Mouse (Mus musculus) limb, embryonic 12.5 days (tissue): ENCODE results near the gene Mtfmt. TPM values are rescaled to one million over a fixed set of nuclear protein-coding genes. Genes with fewer than 3 reads are reported as not detected.
A peak's percentile ranks its signal among the peaks of the same experiment; 100 is the strongest.

Source experiments
- ATAC-seq: fragments of 200-750 bp; cut with Nextera tagmentation; 2 replicates; pipeline ENCODE4 v1.8.0; 2017; ENCODE audit warnings: low read depth, moderate TSS enrichment; ENCODE audit not compliant: insufficient number of reproducible peaks, insufficient read depth, low FRiP score, low TSS enrichment
- H3K27ac ChIP-seq: fragments of 300-500 bp; sonication (generic); 2 replicates; pipeline ENCODE4 v1.5.1; 2016; ENCODE audit warnings: mild to moderate bottlenecking, moderate library complexity
- H3K27me3 ChIP-seq: fragments of 300-500 bp; sonication (generic); 2 replicates; pipeline ENCODE4 v1.6.1; 2016; ENCODE audit warnings: mild to moderate bottlenecking, moderate library complexity
- H3K36me3 ChIP-seq: fragments of 300-500 bp; sonication (generic); 2 replicates; pipeline ENCODE4 v1.6.1; 2016; ENCODE audit warnings: mild to moderate bottlenecking, moderate library complexity
- H3K4me1 ChIP-seq: fragments of 300-500 bp; sonication (generic); replicated peaks from 2 replicates; pipeline ENCODE4 v1.6.1; 2016
- H3K4me2 ChIP-seq: fragments of 300-500 bp; sonication (generic); 2 replicates; pipeline ENCODE4 v1.6.1; 2016; ENCODE audit warnings: mild to moderate bottlenecking, moderate library complexity
- H3K4me3 ChIP-seq: fragments of 300-500 bp; sonication (generic); replicated peaks from 2 replicates; pipeline ENCODE4 v1.5.1; 2016; ENCODE audit warnings: mild to moderate bottlenecking
- H3K9ac ChIP-seq: fragments of 300-500 bp; sonication (generic); replicated peaks from 2 replicates; pipeline ENCODE4 v1.6.1; 2016; ENCODE audit warnings: mild to moderate bottlenecking, moderate library complexity
- H3K9me3 ChIP-seq: fragments of 300-500 bp; sonication (generic); 2 replicates; pipeline ENCODE4 v1.6.1; 2016; ENCODE audit warnings: mild to moderate bottlenecking, moderate library complexity
- WGBS: fragments of 180-500 bp; shearing (Covaris S2); methylation state at CpG from one replicate; pipeline ENCODE4 v1.1.7; 2016; 5-methylcytosine and 5-hydroxymethylcytosine counted together
- polyA plus RNA-seq: library from polyadenylated mRNA; unstranded; fragments of >200 nt; fragmentation: Nextera tagmentation; extraction: Ambion mirVana; gene quantifications from 2 replicates; pipeline ENCODE4 v1.2.1, GENCODE M21; 2016

Gene Mtfmt
- polyA plus RNA-seq, 1 experiment from 2014 or later = 28.2 TPM

- Histone ChIP-seq H3K4me2 (no peak overlapping the region), H3K27me3 (no peaks in the 10 kb centered on the region), H3K4me3 (no peak overlapping the region), H3K36me3 (peaks cover 37% of the 10 kb centered on the region), H3K9me3 (no peaks in the 10 kb centered on the region), H3K9ac (no peak overlapping the region), H3K4me1 (peaks cover 11% of the 10 kb centered on the region), H3K27ac (no peak overlapping the region)
- 97% methylated on average over 2 of the region's 2 CpGs for WGBS
- no peak for ATAC-seq
Measured at GRCm38 (mm10) chr9:65465241-65465640, 29.7 kb downstream of the Mtfmt start.

GRCm38 (mm10) chr9:65467686-65468085 lies 32.1 kb downstream of the Mtfmt start:
- H3K27me3 ChIP-seq = no peaks in the 10 kb centered on the region
- no peak overlapping the region for H3K4me2 ChIP-seq
- ATAC-seq = no peak
- no peak overlapping the region for H3K4me3 ChIP-seq
- H3K27ac ChIP-seq = no peak overlapping the region
- H3K9ac ChIP-seq = no peak overlapping the region
- 69% methylated on average over 11 of the region's 11 CpGs for WGBS
- peaks cover 10% of the 10 kb centered on the region for H3K4me1 ChIP-seq
- H3K9me3 ChIP-seq = no peaks in the 10 kb centered on the region
- H3K36me3 ChIP-seq = peaks cover 48% of the 10 kb centered on the region

DNA sequence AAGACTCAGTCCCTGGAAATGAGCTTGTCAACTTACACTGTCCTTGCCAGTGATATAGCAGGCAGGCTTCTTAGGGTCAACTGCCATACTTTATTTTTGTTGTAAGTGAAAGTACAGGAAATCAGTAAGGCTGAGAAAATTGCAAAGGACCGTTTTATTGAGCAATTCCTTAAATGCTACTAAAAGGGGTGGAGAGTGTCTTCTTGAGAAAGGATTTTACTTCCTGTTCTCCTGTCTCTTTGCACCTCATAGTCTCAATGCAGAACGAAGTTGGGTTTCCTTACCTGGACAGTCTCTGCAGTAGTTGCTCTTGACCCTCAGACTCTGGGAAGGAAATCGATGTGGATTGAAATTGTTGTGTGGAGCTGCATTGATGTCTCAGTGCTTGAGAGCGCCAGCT lies 37.2 kb downstream of the Mtfmt start:
- 80% methylated on average over 4 of the region's 4 CpGs for WGBS
- peaks cover 13% of the 10 kb centered on the region; the same call in 1 of the 2 replicates for H3K4me1 ChIP-seq

GRCm38 (mm10) chr9:65479158-65479557 lies 43.6 kb downstream of the Mtfmt start:
- Histone ChIP-seq H3K4me1 (no peaks in the 10 kb centered on the region), H3K27ac (no peak overlapping the region), H3K36me3 (peaks cover 93% of the 10 kb centered on the region), H3K9ac (no peak overlapping the region; the same call in 1 of the 2 replicates), H3K4me2 (no peak overlapping the region), H3K27me3 (no peaks in the 10 kb centered on the region), H3K4me3 (no peak overlapping the region), H3K9me3 (no peaks in the 10 kb centered on the region)
- no peak for ATAC-seq
- WGBS = 83% methylated on average over 8 of the region's 8 CpGs

More for the DNA sequence above, 37.2 kb downstream of the Mtfmt start:
- H3K9me3 ChIP-seq = no peaks in the 10 kb centered on the region
- no peak for ATAC-seq
- no peak overlapping the region for H3K4me2 ChIP-seq
- peaks cover 65% of the 10 kb centered on the region for H3K36me3 ChIP-seq
- no peak overlapping the region for H3K4me3 ChIP-seq
- no peak overlapping the region for H3K9ac ChIP-seq
- 0 out of 2 replicates have a peak overlapping the region, but pooled peaks have one; percentile 7 for H3K27ac ChIP-seq
- no peaks in the 10 kb centered on the region for H3K27me3 ChIP-seq

DNA sequence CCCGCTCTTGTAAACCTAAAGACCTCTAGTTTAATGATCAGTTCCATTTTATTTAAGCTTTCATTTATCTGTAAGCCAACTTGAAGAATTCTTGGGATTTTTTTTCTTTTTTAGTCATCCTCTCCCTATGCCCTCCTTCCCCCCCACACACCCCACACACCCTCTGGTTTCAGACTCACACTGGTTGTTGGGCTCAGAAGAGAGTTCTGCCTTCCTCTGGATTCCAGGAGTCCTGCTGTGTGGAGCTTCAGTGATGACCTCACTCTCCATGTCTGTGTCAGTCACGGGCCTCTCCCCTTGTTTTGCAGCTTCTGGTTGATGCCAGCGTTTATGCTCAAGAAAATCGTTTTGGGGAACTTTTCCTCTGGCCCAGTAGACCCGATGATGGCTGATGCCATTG lies 44.5 kb downstream of the Mtfmt start:
- no peak overlapping the region for H3K4me2 ChIP-seq
- no peak overlapping the region for H3K9ac ChIP-seq
- ATAC-seq = no peak
- H3K27ac ChIP-seq = no peak overlapping the region
- H3K4me3 ChIP-seq = no peak overlapping the region
- H3K9me3 ChIP-seq = no peaks in the 10 kb centered on the region
- WGBS = 92% methylated on average over 5 of the region's 5 CpGs
- H3K4me1 ChIP-seq = no peaks in the 10 kb centered on the region
- H3K36me3 ChIP-seq = peaks cover 93% of the 10 kb centered on the region
- no peaks in the 10 kb centered on the region for H3K27me3 ChIP-seq

DNA sequence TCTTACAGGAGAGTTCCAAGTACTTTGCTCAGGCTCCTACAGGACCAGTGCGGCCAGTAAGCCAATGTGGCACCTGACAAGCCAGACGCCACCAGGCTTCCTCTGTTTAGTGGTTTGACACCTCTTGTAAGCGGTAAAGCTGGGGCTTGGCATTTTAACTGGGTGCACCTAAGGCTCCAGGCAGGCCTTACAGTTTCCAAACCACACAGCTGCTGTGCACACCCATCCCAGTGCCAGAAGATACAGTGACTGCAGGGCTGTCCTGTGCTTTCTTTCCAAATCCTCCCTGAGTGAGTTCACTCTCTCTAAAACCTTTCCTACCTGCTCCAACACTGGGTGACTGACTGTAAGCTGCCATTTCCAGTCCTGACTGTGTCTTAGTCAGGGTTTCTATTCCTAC lies 55.9 kb downstream of the Mtfmt start:
- 80% methylated on average over 3 of the region's 3 CpGs for WGBS
- ATAC-seq = no peak

GRCm38 (mm10) chr9:65492351-65492750 lies 56.8 kb downstream of the Mtfmt start:
- no peak overlapping the region for H3K9ac ChIP-seq
- no peaks in the 10 kb centered on the region for H3K4me1 ChIP-seq
- H3K27ac ChIP-seq = no peak overlapping the region
- no peaks in the 10 kb centered on the region for H3K27me3 ChIP-seq
- H3K4me3 ChIP-seq = no peak overlapping the region
- H3K4me2 ChIP-seq = no peak overlapping the region
- peaks cover 21% of the 10 kb centered on the region for H3K36me3 ChIP-seq
- WGBS = 84% methylated on average over 2 of the region's 2 CpGs
- no peak for ATAC-seq
- no peaks in the 10 kb centered on the region for H3K9me3 ChIP-seq

More for the DNA sequence above, 55.9 kb downstream of the Mtfmt start:
- Histone ChIP-seq H3K4me3 (no peak overlapping the region), H3K4me1 (no peaks in the 10 kb centered on the region), H3K36me3 (peaks cover 30% of the 10 kb centered on the region), H3K9ac (no peak overlapping the region), H3K4me2 (no peak overlapping the region), H3K27me3 (no peaks in the 10 kb centered on the region), H3K9me3 (no peaks in the 10 kb centered on the region), H3K27ac (no peak overlapping the region)

- ATAC-seq = no peak
- Histone ChIP-seq H3K4me1 (no peaks in the 10 kb centered on the region), H3K9ac (no peak overlapping the region), H3K9me3 (no peaks in the 10 kb centered on the region), H3K27ac (no peak overlapping the region), H3K4me3 (no peak overlapping the region), H3K4me2 (no peak overlapping the region), H3K27me3 (no peaks in the 10 kb centered on the region), H3K36me3 (peaks cover 16% of the 10 kb centered on the region)
- WGBS = 89% methylated on average over 4 of the region's 4 CpGs
Measured at GRCm38 (mm10) chr9:65492851-65493250, 57.3 kb downstream of the Mtfmt start.

DNA sequence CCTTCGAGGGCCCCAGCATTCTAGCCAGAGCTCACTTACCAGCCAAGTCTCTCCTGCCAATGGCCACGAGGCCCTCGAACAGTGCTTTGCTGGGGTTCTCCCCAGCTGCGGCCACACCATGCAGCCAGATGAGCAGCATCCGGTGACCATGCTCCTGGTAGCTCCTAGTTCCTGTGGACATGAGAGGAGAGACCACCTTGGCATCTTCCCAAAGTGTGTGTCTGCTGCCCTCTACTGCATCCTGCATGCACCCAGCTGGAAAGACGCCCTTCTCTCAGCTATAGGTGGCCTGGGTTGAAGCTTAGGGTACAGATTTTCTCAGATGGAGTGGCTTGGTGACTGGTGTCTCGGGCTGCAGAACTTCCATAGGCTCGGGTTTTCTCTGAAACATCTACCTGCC lies 66.6 kb downstream of the Mtfmt start:
- ATAC-seq = no peak
- no peaks in the 10 kb centered on the region for H3K27me3 ChIP-seq
- no peaks in the 10 kb centered on the region for H3K4me1 ChIP-seq
- H3K9ac ChIP-seq = no peak overlapping the region
- no peak overlapping the region for H3K4me2 ChIP-seq
- no peak overlapping the region for H3K27ac ChIP-seq
- no peaks in the 10 kb centered on the region for H3K9me3 ChIP-seq
- no peak overlapping the region for H3K4me3 ChIP-seq
- 61% methylated on average over 8 of the region's 8 CpGs for WGBS
- no peaks in the 10 kb centered on the region for H3K36me3 ChIP-seq

Other genes with a start within 250 kb of the Mtfmt start
- 8.2 and 8.7 TPM in 2 replicates for gene Parp16, start 240.4 kb upstream of the Mtfmt start, polyA plus RNA-seq
- gene Cilp, start 170.6 kb upstream of the Mtfmt start, polyA plus RNA-seq = 0.54 and 0.63 TPM in 2 replicates
- gene Clpx, start 141.5 kb upstream of the Mtfmt start, polyA plus RNA-seq = 60.0 and 60.8 TPM in 2 replicates
- 17.0 and 18.3 TPM in 2 replicates for gene Pdcd7, start 89.7 kb upstream of the Mtfmt start, polyA plus RNA-seq
- 0.15 and 0.44 TPM in 2 replicates for gene Ubap1l, start 74.7 kb upstream of the Mtfmt start, polyA plus RNA-seq
- 1.3 and 1.7 TPM in 2 replicates for gene Kbtbd13, start 44.1 kb upstream of the Mtfmt start, polyA plus RNA-seq
- 9.4 and 10.4 TPM in 2 replicates for gene Rasl12, start 37.3 kb upstream of the Mtfmt start, polyA plus RNA-seq
- gene Slc51b, start 12.8 kb upstream of the Mtfmt start, polyA plus RNA-seq = not detected in 2 replicates
- gene Spg21, start 25.2 kb downstream of the Mtfmt start, polyA plus RNA-seq = 126 and 129 TPM in 2 replicates
- not detected in 2 replicates for gene Ankdd1a, start 84.4 kb downstream of the Mtfmt start, polyA plus RNA-seq
- 12.2 and 15.0 TPM in 2 replicates for gene Plekho2, start 144.3 kb downstream of the Mtfmt start, polyA plus RNA-seq
- gene Pif1, start 151.4 kb downstream of the Mtfmt start, polyA plus RNA-seq = 21.7 and 22.8 TPM in 2 replicates
- gene Rbpms2, start 193.9 kb downstream of the Mtfmt start, polyA plus RNA-seq = 16.4 and 18.3 TPM in 2 replicates
- gene Oaz2, start 232.2 kb downstream of the Mtfmt start, polyA plus RNA-seq = 294 and 296 TPM in 2 replicates